Mouse (Mus musculus): ENCODE results near the gene Nsf.
"Not testable (repeated sequence)": the region's sequence is repeated elsewhere in the genome, so short reads cannot be mapped to it uniquely, and the experiment has no call there.

DNA sequence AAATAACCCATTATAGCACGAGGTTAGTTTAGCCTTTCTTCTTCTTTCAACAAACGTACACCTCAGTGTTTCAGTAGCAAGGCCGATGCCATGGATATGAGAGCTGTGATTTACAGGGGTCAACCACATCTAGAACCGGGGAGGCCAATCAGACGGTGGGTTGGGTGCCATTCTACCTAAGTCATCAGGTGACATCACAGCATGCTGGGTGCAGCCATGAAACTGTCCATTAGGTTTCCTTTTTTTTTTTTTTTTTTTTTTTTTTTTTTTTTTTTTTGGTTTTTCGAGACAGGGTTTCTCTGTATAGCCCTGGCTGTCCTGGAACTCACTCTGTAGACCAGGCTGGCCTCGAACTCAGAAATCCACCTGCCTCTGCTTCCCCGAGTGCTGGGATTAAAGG is 74.4 kb downstream of the Nsf start:
- TF ChIP-seq CTCF (IDR thresholded peaks at IDR 0.05; ENCODE audit: borderline replicate concordance, extremely low read depth, insufficient read depth, insufficient read length); POLR2A (IDR thresholded peaks at IDR 0.05; ENCODE audit: borderline replicate concordance, extremely low read depth, insufficient read depth, insufficient read length, poor library complexity, severe bottlenecking): not testable (repeated sequence)

Data from brain, embryonic 14.5 days (tissue).